Mouse (Mus musculus): ENCODE measurements at regions not wholly inside any gene's neighbourhood (a gene's known extent, or its start where the extent isn't known, plus 50 kb on each side); places are given as distances from the start of the nearest gene placed in this dataset.

DNA sequence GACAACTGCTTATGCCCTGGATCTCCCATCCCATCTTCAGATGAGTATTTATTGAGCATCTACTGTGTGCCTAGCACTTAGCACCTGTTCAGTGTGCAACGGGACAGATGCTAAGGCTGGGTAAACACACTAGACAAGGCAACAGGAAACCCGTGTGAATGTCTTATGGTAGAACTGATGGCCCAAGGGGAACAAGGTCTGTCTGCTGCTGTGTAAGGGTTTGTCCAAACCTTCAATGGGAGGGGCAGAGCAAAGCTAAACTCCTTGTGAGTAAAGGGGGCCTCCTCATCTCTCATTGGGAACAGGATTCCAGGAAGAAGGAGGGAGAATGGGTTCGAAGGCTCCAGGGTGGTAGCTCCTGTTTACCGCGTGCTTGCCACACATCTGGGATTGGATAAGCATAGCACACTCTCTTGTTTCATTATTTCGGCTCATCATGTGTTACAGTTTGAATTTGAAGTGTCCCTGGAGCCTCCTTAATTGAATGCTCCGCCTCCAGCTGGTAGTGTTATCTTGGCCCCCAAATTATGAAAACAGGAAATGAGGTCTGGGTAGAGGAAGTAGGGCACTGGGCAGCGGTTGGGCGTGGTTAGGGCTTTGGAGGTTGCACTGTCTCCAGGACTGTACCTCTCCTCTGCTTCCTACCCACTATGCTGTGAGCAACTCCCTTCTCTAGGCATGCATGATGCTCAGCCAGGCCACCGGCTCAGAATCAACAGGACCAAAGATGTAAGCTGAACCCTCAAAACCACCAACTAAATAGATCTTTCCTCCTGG, 348.9 kb upstream of the Tbx3 start:
- Histone ChIP-seq H3K27ac (no peak overlapping the region), H3K4me1 (peaks cover 21% of the 10 kb centered on the region), H3K36me3 (no peaks in the 10 kb centered on the region), H3K4me3 (no peak overlapping the region), H3K27me3 (ENCODE audit: low read depth, poor library complexity, severe bottlenecking) (peaks cover 17% of the 10 kb centered on the region; the same call in 1 of the 2 replicates), H3K9me3 (replicated peaks) (no peaks in the 10 kb centered on the region)
- DNase-seq (ENCODE audit: low spot score), result no peak
- WGBS, result 86% methylated on average over 10 of the region's 10 CpGs

- H3K4me3 ChIP-seq, result no peak overlapping the region
- no peak for DNase-seq (ENCODE audit: low spot score)
- H3K4me1 ChIP-seq, result peaks cover 21% of the 10 kb centered on the region
- no peaks in the 10 kb centered on the region for H3K9me3 ChIP-seq (replicated peaks)
- H3K27ac ChIP-seq, result no peak overlapping the region
- 73% methylated on average over 13 of the region's 13 CpGs for WGBS
- no peaks in the 10 kb centered on the region for H3K36me3 ChIP-seq
- peaks cover 12% of the 10 kb centered on the region; the same call in 1 of the 2 replicates for H3K27me3 ChIP-seq (ENCODE audit: low read depth, poor library complexity, severe bottlenecking)
These were observed 348.1 kb upstream of the Tbx3 start for GRCm38 (mm10) chr5:119322411-119322810.

- DNase-seq (ENCODE audit: low spot score), result no peak
- Histone ChIP-seq H3K36me3 (no peaks in the 10 kb centered on the region), H3K4me1 (peaks cover 18% of the 10 kb centered on the region), H3K4me3 (no peak overlapping the region), H3K9me3 (replicated peaks) (no peaks in the 10 kb centered on the region), H3K27me3 (ENCODE audit: low read depth, poor library complexity, severe bottlenecking) (peaks cover 22% of the 10 kb centered on the region; the same call in 1 of the 2 replicates), H3K27ac (no peak overlapping the region)
- 76% methylated on average over 13 of the region's 13 CpGs for WGBS
These were observed 344.7 kb upstream of the Tbx3 start for GRCm38 (mm10) chr5:119325681-119326255.

DNA sequence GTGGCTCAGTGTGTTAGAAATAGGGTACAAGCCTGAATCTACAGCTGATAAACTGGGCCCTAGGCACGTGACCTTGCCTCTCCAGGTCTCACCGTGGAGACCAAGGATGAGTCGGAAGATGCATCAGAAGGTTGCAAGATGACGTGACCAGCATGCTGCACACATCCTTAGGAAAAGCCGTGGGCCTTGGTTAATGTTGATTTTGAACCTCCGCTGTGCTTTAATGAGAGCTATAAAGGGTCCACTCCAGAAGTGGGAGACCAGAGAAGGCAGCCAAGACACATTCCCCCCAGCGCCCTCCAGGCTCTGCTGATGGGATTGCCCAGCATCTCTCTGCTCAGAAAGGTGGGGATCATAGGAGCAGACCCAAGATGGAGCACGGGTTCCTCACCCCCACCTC, 343.6 kb upstream of the Tbx3 start:
- H3K4me3 ChIP-seq, result no peak overlapping the region
- WGBS, result 92% methylated on average over 8 of the region's 8 CpGs
- peaks cover 33% of the 10 kb centered on the region; the same call in 1 of the 2 replicates for H3K27me3 ChIP-seq (ENCODE audit: low read depth, poor library complexity, severe bottlenecking)
- peaks cover 15% of the 10 kb centered on the region for H3K4me1 ChIP-seq
- H3K27ac ChIP-seq, result no peak overlapping the region
- no peak for DNase-seq (ENCODE audit: low spot score)
- H3K36me3 ChIP-seq, result no peaks in the 10 kb centered on the region
- H3K9me3 ChIP-seq (replicated peaks), result no peaks in the 10 kb centered on the region

DNA sequence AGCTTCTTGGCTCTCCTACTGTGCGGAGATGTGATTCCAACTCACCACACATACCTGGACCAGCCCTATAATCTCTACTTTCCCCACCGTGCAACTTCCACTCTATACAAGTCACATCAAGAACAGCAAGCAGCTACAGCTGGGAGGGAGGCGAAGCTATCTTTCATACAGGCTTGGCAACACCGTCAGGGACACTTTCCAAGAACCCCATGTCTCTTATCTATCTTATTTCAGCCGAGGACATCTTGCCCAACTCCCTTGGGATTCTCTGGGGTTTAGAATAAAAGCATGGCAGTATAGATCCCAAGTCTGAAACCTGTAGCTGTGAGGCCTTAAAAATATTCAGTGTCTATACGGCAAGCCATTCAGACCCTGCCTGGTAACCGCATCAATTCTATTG, 341.5 kb upstream of the Tbx3 start:
- Histone ChIP-seq H3K36me3 (no peaks in the 10 kb centered on the region), H3K27me3 (ENCODE audit: low read depth, poor library complexity, severe bottlenecking) (peaks cover 40% of the 10 kb centered on the region; the same call in 1 of the 2 replicates), H3K27ac (no peak overlapping the region), H3K9me3 (replicated peaks) (no peaks in the 10 kb centered on the region), H3K4me3 (no peak overlapping the region), H3K4me1 (peaks cover 11% of the 10 kb centered on the region)
- 92% methylated on average over 7 of the region's 7 CpGs for WGBS
- no peak for DNase-seq (ENCODE audit: low spot score)

GRCm38 (mm10) chr5:119329371-119329770, 341.1 kb upstream of the Tbx3 start:
- Histone ChIP-seq H3K4me1 (peaks cover 7% of the 10 kb centered on the region), H3K27me3 (ENCODE audit: low read depth, poor library complexity, severe bottlenecking) (peaks cover 40% of the 10 kb centered on the region; the same call in 1 of the 2 replicates), H3K27ac (no peak overlapping the region), H3K4me3 (no peak overlapping the region), H3K9me3 (replicated peaks) (no peaks in the 10 kb centered on the region), H3K36me3 (no peaks in the 10 kb centered on the region)
- 93% methylated on average over 10 of the region's 10 CpGs for WGBS
- DNase-seq (ENCODE audit: low spot score), result no peak

DNA sequence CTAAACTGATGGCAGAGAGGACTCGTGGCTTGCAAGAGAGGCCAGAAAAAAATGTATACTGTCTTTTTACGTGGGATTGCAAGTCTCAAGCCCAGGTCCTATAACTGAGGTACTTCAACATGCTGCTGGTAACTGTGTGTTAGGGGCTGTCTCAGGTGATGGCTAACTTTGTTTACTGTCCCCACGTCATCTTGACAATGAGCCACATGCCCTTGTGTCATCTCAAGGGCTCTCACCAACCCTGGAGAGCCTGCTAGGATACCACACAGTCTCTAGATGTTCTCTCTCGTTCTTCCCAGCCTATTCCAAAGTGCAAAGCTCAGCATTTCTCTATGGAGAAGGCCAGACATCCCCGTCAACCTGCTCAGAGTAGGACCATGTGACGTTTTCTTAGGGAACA, 340.6 kb upstream of the Tbx3 start:
- Histone ChIP-seq H3K9me3 (replicated peaks) (no peaks in the 10 kb centered on the region), H3K4me1 (peaks cover 6% of the 10 kb centered on the region), H3K27ac (no peak overlapping the region), H3K36me3 (no peaks in the 10 kb centered on the region), H3K4me3 (no peak overlapping the region), H3K27me3 (ENCODE audit: low read depth, poor library complexity, severe bottlenecking) (peaks cover 40% of the 10 kb centered on the region)
- 87% methylated on average over 6 of the region's 6 CpGs for WGBS
- no peak for DNase-seq (ENCODE audit: low spot score)

DNA sequence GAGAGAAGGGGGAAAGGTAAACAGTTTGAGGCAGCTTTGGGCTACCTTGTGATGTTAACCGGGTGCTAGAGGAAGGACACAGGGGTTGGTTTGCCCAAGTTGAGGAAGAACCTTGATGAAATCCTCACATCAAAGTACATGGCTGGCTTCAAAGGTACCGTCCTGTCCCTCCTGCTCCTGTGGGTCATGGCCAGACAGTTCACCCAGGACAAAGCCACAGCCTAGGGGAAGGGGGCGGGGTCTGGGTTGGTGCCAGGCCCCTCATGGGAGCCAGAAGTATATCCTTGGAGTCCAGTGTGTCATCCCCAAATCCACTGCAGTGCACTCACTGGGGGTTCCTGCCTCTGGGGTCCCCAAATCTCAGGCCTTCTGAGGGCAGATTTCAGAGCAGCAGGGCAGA, 339.0 kb upstream of the Tbx3 start:
- no peak overlapping the region for H3K4me3 ChIP-seq
- no peaks in the 10 kb centered on the region for H3K4me1 ChIP-seq
- DNase-seq (ENCODE audit: low spot score), result no peak
- H3K27ac ChIP-seq, result no peak overlapping the region
- no peaks in the 10 kb centered on the region for H3K36me3 ChIP-seq
- H3K27me3 ChIP-seq (ENCODE audit: low read depth, poor library complexity, severe bottlenecking), result peaks cover 56% of the 10 kb centered on the region
- 71% methylated on average over 3 of the region's 3 CpGs for WGBS
- H3K9me3 ChIP-seq (replicated peaks), result no peaks in the 10 kb centered on the region

DNA sequence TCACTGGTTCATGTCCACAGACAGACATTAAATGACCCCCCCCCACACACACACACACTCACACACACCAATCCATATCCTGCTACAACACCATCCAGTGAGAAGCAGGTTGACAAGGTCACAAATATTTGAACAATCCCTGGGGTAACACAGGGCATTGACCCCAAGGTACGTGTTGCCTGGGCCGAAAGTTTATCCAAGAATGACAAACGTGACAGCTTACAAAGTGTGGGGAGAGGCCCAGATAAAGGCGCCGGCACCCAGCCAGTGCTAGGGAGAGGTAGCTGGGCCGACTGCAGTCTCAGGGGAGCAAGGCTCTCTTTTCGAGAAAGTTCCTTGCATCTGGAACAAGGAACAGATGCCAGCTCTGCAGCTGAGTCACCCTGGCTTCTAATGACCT, 337.8 kb upstream of the Tbx3 start:
- Histone ChIP-seq H3K9me3 (replicated peaks) (no peaks in the 10 kb centered on the region), H3K36me3 (no peaks in the 10 kb centered on the region), H3K27ac (no peak overlapping the region), H3K4me3 (no peak overlapping the region), H3K27me3 (ENCODE audit: low read depth, poor library complexity, severe bottlenecking) (peaks cover 59% of the 10 kb centered on the region), H3K4me1 (no peaks in the 10 kb centered on the region)
- DNase-seq (ENCODE audit: low spot score), result no peak
- WGBS, result 46% methylated on average over 7 of the region's 7 CpGs

GRCm38 (mm10) chr5:119335211-119335610, 335.3 kb upstream of the Tbx3 start:
- H3K27ac ChIP-seq, result no peak overlapping the region
- no peak for DNase-seq (ENCODE audit: low spot score)
- H3K4me3 ChIP-seq, result no peak overlapping the region
- 98% methylated on average over 2 of the region's 2 CpGs for WGBS
- H3K36me3 ChIP-seq, result no peaks in the 10 kb centered on the region
- no peaks in the 10 kb centered on the region for H3K9me3 ChIP-seq (replicated peaks)
- no peaks in the 10 kb centered on the region for H3K4me1 ChIP-seq
- peaks cover 49% of the 10 kb centered on the region for H3K27me3 ChIP-seq (ENCODE audit: low read depth, poor library complexity, severe bottlenecking)

- Histone ChIP-seq H3K4me3 (no peak overlapping the region), H3K36me3 (no peaks in the 10 kb centered on the region), H3K9me3 (replicated peaks) (no peaks in the 10 kb centered on the region), H3K27ac (no peak overlapping the region), H3K4me1 (no peaks in the 10 kb centered on the region), H3K27me3 (ENCODE audit: low read depth, poor library complexity, severe bottlenecking) (peaks cover 47% of the 10 kb centered on the region)
- no peak for DNase-seq (ENCODE audit: low spot score)
- WGBS, result 76% methylated on average over 6 of the region's 6 CpGs
These were observed 334.5 kb upstream of the Tbx3 start for GRCm38 (mm10) chr5:119335979-119336378.

DNA sequence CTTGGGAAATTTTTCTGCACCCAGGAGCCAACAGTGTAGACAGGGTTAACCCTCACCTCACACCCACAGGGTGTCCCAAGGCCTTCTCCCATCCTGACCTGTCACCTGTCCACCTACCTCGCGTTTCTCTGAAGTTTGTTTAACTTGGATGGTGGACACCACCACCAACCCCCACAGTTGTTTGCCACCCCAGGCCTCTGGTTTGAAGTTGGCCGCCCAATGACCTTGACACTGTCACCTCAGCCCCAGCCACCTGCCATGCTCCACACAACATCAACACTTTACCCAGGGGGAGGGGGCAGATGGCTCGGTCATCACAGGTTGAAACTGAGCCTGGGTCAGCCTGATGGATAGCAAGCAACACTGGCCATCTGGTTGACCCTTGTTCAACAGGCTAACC, 332.7 kb upstream of the Tbx3 start:
- Histone ChIP-seq H3K36me3 (no peaks in the 10 kb centered on the region), H3K4me3 (no peak overlapping the region), H3K4me1 (no peaks in the 10 kb centered on the region), H3K27me3 (ENCODE audit: low read depth, poor library complexity, severe bottlenecking) (peaks cover 31% of the 10 kb centered on the region), H3K9me3 (replicated peaks) (no peaks in the 10 kb centered on the region), H3K27ac (no peak overlapping the region)
- WGBS, result 93% methylated on average over 4 of the region's 4 CpGs
- DNase-seq (ENCODE audit: low spot score), result no peak

- Histone ChIP-seq H3K4me3 (no peak overlapping the region), H3K9me3 (replicated peaks) (no peaks in the 10 kb centered on the region), H3K27ac (no peak overlapping the region), H3K27me3 (ENCODE audit: low read depth, poor library complexity, severe bottlenecking) (peaks cover 31% of the 10 kb centered on the region), H3K36me3 (no peaks in the 10 kb centered on the region), H3K4me1 (no peaks in the 10 kb centered on the region)
- no peak for DNase-seq (ENCODE audit: low spot score)
- WGBS, result 95% methylated on average over 6 of the region's 6 CpGs
These were observed 331.8 kb upstream of the Tbx3 start for GRCm38 (mm10) chr5:119338711-119339110.

Measured in limb, embryonic 10.5 days (tissue).